Mouse (Mus musculus): ENCODE measurements at regions not wholly inside any gene's neighbourhood (a gene's known extent, or its start where the extent isn't known, plus 50 kb on each side); places are given as distances from the start of the nearest gene placed in this dataset.

DNA sequence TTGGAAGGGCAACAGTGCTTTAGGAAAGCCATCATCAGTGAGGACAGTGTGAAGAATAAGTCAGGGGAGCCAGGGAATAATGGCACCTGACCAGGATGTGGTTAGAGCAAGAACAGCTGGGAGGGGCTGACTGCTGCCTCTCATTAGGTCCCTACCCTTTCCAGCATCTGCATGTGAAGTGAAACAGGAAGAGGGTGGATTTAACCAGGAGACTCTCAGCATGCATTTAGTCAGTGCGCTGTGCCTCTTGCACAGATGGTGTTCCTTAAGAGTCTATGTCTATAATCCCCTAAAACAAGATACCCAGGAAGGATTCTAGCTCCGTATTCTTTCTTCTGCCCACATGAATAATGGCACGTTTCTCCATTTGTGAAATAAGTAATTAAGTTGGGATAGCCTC, 267.9 kb downstream of the Spry2 start:
- no peak for DNase-seq

DNA sequence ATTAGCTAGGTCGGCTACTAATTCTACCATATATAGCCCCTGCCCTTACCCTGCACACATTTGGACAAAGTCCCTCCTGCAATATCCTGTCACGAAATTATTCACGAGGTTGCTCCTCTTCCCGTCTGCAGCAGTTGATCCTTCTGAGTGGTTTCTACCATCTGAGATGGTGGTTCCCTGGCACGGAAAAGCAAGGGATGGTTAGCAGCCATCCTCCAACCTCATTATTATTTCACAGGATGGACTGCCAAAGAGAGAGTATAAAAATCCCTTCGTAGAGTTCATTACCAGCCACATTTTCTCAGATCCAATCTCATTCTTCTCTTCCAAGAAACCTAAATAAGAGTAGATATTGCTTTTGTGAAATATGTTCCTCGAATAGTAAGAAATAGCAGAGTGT, 272.2 kb downstream of the Spry2 start:
- no peak for DNase-seq

DNA sequence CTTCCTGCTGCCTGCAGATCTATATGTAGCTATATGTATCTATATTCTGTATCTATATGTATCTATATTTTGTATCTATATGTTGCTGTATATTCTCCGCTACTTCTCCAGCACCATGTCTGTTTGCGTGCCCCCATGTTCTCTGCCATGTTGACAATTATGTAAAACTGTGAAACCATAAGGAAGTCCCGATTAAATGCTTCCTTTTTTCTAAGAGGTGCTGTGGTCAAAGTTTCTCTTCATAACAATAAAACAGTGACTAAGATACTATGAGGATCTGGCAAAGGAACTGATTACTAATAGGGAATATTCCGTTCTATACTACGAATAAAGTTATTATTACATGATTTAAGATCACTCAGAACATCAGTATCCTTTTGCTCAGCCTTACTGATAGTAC, 274.5 kb downstream of the Spry2 start:
- no peak for DNase-seq

- no peak for DNase-seq
Observed at GRCm38 (mm10) chr14:105621124-105621523, 275.5 kb downstream of the Spry2 start.

GRCm38 (mm10) chr14:105619449-105619848, 277.2 kb downstream of the Spry2 start:
- DNase-seq, result no peak

DNA sequence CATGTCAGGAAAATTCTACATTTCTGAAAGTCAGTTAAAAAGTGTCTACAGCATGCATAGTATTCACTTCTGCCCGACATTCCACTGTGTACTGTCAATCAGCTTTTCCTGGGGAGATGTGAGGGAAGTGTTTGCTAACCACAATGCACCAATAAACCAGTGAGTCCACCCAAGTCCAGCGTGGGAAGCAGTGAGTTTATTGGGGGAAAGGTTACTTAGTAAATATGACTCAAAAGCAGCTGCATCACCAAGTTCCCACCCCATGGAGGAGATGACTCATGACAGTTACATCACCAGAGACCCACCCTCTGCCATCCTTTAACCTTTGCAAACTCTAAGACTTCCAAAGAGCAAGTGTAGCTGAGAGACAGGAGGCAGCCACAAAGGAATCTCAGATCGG, 280.9 kb downstream of the Spry2 start:
- no peak for DNase-seq

- no peak for DNase-seq
Observed at GRCm38 (mm10) chr14:105612794-105613193, 283.8 kb downstream of the Spry2 start.

- no peak for DNase-seq
Observed at GRCm38 (mm10) chr14:105608804-105609203, 287.8 kb downstream of the Spry2 start.

- DNase-seq, result no peak
Observed at GRCm38 (mm10) chr14:105606551-105606950, 290.1 kb downstream of the Spry2 start.

GRCm38 (mm10) chr14:105604451-105604850, 292.2 kb downstream of the Spry2 start:
- no peak for DNase-seq

- DNase-seq, result no peak
Observed at GRCm38 (mm10) chr14:105603047-105603461, 293.6 kb downstream of the Spry2 start.

DNA sequence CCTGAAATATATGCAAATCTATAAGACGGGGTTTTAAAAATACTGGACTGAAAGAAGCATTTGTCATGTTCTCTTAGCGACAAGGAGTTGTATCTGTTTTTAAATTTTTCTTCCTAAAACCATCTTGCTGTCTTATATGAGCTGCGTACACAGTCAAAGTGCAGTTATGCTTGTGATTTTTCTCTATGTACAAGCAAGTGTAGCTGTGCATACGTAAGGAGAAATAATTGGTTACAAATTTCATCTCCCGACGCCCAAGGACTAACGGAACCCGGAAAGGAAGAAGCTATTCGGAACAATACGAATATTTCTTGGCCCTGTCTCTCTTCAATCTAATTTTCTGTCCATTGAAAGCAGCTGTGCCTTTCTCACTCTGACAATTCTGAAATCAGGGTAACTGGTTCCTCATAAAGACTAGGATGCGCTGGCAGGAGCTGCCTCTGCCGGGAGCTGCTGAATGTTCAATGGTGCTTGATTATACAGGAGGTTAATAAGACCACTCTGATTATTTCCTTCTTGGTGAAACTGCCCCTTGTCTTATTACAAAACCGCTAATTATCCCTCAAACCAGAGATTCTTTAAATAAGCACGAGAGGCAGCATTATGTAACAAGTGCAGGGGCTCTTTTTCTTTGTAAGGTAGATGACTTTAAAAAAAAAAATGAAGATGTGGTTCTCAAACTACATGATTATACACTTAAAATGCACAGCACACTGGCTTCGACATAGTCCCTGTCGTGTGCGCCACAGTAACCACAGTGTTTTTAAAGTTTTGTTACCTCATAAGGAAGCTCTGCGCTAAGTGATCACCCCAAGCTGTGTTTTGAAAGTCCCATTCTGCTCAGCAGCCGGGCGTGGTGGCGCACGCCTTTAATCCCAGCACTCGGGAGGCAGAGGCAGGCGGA, 296.8 kb downstream of the Spry2 start:
- no peak for DNase-seq

DNA sequence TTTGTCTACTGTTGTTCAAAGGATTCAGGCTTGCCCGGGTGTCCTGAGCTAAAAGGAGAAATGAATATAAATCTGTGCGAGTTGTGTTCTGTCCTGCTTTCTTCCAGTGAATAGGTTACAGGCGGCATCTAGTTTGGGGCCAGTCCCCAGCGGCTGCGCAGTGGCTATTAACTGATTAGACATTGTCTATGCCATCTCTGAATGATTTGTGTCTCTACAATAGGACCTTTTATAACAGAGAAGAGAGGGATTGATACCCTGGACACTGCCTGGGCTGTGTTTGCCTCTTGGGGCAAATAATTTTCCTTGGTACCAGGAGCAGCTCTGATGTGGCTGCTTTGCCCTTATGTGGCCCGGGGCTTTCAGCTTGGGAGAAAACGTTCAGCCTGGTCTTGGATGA, 306.9 kb downstream of the Spry2 start:
- no peak for DNase-seq

DNA sequence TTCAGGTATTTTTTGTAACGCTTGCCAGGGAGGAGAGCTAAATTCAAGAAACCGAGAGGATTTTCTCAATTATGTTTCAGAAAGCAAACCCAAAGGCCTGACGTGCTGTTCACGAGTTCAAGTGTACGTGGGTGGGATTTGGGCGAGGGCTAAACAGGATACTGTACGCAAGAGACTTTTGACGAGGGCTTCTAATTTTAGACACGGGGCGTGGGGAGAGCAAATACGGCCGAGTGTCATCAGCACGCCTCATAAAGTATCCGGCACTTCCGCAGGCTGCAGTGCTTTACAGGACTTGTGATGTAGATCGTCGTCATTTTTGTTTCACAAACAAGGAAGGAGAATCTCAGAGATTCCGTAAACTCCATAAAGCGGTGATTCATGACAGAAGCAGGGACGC, 307.4 kb downstream of the Spry2 start:
- no peak for DNase-seq

DNA sequence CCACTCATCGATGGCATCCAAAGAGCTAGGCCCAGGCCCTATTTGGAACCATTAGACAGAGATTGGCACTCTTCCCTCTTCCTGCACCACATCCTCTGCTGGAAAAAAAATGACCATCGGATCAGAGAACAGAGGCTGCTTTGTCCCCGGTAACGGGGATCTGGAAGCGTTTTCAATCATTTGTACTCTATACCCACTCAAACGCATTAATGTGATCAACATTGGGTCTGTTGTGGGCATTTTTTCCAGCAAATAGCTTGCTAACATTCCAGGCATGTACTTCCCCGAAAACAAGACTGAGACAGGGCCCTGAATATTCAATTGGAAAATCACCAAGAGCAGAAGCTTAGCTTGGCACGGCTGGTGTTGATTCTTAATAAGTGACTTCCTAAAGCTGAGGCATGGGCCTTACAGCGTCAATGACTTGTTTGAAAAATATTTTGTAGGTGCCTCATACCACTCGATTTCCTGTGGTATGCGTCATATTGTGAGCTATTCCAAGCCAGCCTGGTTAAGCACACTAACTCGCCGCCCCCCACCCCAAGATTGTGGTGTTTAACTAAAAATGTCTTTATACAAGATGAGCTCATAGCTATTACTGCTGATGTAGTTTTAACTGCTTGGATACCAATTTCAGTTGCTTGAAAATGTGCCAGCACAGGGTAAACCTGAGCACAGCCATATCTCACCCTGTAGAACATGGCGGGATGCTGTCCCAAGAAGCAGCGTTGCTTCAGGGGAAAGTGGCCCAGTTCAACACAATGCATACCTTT, 308.0 kb downstream of the Spry2 start:
- DNase-seq, result no peak

DNA sequence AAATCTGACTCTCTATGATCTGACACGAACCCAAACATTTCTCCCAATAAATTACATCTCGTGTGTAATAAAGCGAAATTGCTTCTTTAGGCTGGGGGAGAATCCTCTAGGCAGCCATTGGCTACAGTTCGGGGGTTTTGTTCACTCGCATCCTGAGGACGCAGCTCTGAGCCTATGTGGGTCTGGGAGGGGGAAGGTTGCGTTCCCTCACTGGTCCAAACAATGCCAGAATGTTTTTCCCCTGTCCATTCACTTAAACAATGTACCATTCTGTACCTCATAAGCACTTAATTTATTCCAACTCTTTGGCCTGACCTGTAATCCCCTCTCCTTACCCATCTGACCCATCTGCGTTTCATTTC, 308.6 kb downstream of the Spry2 start:
- DNase-seq, result no peak

- DNase-seq, result no peak
Observed at GRCm38 (mm10) chr14:105584632-105585031, 312.0 kb downstream of the Spry2 start.

DNA sequence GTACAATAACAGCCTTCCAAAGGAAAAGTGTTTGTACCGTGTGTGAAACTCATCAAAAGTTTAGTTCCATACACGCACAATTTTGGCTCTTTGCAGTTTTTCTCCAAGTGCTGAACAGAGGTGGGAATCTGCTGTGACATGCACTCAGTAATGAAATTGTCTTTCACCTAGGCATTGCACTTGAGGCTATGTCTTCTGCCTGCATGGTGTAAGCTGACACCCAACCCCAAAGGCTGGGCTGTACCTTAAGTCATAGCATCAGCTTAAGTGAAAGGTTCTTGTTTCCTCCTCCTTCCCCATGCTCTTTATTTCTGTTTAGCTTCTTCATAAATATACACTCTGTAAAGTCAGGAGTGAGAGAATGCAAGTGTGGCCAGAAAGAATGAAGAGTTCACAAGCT, 313.1 kb downstream of the Spry2 start:
- no peak for DNase-seq

GRCm38 (mm10) chr14:105576266-105576665, 317.9 kb downstream of the Ndfip2 start:
- no peak for DNase-seq

DNA sequence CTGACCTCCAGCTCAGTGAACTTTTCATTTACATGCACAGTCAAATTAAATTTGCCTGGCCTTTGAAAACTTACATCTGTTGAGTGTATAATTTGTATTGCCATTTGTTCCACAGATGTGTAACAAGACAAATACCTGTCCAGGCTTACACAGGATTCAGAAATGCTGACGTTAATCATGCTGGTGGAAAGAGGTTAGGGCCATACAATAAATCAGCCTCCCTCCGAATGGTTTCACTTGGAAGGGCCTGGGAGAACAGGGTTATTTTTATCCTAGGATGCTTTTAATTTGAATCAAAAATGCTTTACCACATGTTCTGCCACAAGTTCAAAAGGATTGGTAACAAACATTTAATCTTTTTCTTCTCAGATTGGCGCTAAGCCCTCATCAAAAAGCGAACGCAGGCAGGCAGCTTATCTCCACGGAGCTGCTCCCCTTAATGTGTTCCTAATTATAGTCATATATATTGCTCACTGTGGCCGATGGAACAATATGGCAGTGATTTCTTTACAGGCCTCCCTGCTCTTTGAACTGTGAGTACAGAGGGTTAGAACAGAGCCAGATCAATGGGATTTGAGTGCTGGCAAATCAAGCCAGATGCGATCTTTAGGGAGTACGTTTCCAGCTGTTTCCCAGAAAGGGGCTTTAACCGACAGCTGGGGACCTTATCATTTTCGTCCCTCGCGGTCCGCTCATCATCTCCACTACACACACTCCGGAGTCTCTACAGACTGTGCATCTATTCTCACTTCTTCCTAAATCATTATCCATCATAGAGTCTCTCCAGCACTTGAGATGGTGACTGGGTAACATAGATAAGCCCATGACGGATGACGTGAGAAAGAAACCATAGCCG, 313.9 kb downstream of the Ndfip2 start:
- DNase-seq, result no peak

DNA sequence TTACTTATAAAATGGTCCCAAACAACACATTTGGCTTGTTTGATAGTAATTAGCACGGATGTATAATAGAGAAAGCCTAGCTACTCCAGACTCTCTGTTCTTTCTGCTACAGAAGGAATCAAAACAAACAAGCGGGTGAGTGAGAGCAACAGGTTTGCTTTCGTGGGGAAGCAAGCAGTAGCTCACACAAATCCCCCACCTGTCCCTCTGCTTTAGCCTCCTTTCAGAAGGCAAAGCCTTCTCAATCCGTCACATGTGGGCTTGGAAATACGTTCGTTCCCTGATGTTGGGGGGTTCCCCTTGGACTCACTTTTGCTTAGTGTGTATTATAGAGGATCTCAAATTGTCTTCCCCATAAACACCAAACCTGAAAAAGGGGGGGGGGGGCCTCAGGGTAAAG, 311.8 kb downstream of the Ndfip2 start:
- no peak for DNase-seq

GRCm38 (mm10) chr14:105565827-105566226, 307.5 kb downstream of the Ndfip2 start:
- DNase-seq, result no peak

- no peak for DNase-seq
Observed at GRCm38 (mm10) chr14:105562843-105563242, 304.5 kb downstream of the Ndfip2 start.

Data from liver (tissue).